ENCODE assay signal across 22 mouse cellular contexts in the genomic region with DNA sequence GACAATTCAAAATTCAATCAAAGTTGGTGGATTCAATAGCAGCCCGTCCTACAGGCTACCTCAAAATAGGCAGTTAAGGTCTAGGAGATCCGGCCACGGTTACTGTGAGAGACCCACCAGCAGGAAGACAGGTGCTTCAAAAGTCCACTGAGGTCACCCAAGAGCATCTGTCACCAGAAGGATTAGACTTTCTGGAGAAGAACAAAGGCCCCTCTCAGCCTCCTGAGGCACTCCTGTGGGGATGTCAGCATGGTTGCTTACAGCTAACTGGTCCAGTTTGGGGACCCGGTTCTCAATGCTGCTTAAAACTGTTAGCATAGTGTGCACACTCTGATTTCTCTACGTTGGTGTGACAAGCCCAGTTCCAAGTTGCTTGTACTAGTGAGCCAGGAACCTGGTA. TPM values are rescaled to one million over a fixed set of nuclear protein-coding genes. Genes with fewer than 3 reads are reported as not detected.
DNase-seq lines count a peak whose midpoint lies in the region; ATAC-seq and TF ChIP-seq lines count a peak whose summit lies in the region.
"Had no signal": no experiment of that assay in that cellular context is flagged by ENCODE, and none has a peak within 500 bp of the region (broad histone marks: within the 10 kb centered on the region; RNA-seq: fewer than 3 reads in every experiment).

No protein-coding gene starts in this region.

- H3K27me3 ChIP-seq in heart, embryonic 11.5 days (ENCODE audit: control insufficient read depth, insufficient read depth, low read length): no peaks in the 10 kb centered on the region
- H3K27me3 ChIP-seq: forebrain, embryonic 13.5 days; hindbrain, embryonic 12.5 days had no signal

- DNase-seq in gastrocnemius, adult 2 months: no peak
- no peak for DNase-seq in gastrocnemius, adult 18-20 months (ENCODE audit: low spot score)
- no peak for DNase-seq in heart, adult 8-10 months (ENCODE audit: low spot score)
- peak; percentile 31 for DNase-seq in testis, postnatal 10 days (ENCODE audit: low spot score)
- no peak for DNase-seq in testis, postnatal 14 days (ENCODE audit: low spot score)
- DNase-seq in heart, postnatal 4 days: peak; percentile 17
- DNase-seq in thymus, postnatal 0 days (ENCODE audit: low spot score): no peak
- DNase-seq: adrenal gland, adult 8-10 months; adrenal gland, postnatal 36 days; B cell, adult 2 months; cerebellum, adult 2 months; cerebellum, postnatal 10 days; forebrain, postnatal 0 days; gastrocnemius, postnatal 36 days had no signal

- H3K9ac ChIP-seq in heart, embryonic 11.5 days (ENCODE audit: low read depth, low read length): 0 out of 2 replicates have a peak overlapping the region, but pooled peaks have one; percentile 39
- H3K9ac ChIP-seq: forebrain, embryonic 13.5 days; forebrain, postnatal 0 days; hindbrain, embryonic 12.5 days had no signal

- H3K4me2 ChIP-seq in heart, embryonic 11.5 days: no peak overlapping the region
- H3K4me2 ChIP-seq: forebrain, embryonic 13.5 days; hindbrain, embryonic 12.5 days had no signal

- peak overlapping the region; percentile 35; the same call in 1 of the 2 replicates for H3K27ac ChIP-seq in gastrocnemius, adult 2 months
- peak overlapping the region; percentile 73 for H3K27ac ChIP-seq in heart, embryonic 11.5 days (ENCODE audit: low read depth, low read length)
- H3K27ac ChIP-seq: embryonic facial prominence, embryonic 10.5 days; forebrain, embryonic 13.5 days; hindbrain, embryonic 12.5 days had no signal

- TF ChIP-seq CTCF in gastrocnemius, adult 2 months (IDR thresholded peaks at IDR 0.05): no peak

- WGBS in heart, embryonic 11.5 days (ENCODE audit: insufficient replicate concordance): 47% methylated on average over 5 of the region's 5 CpGs

- H3K36me3 ChIP-seq in heart, embryonic 11.5 days (ENCODE audit: control insufficient read depth, insufficient read depth, low read length): no peaks in the 10 kb centered on the region
- H3K36me3 ChIP-seq: embryonic facial prominence, embryonic 10.5 days; G1E; hindbrain, embryonic 12.5 days had no signal

- ATAC-seq in heart, embryonic 11.5 days (replicated peaks; ENCODE audit: insufficient number of reproducible peaks, low FRiP score, low TSS enrichment): no peak
- ATAC-seq: CD4-positive, CD25-positive, alpha-beta regulatory T cell, adult 4 months; forebrain, embryonic 13.5 days; forebrain, postnatal 0 days; hindbrain, embryonic 16.5 days; inflammation-experienced regulatory T-cells, adult 6 months had no signal

- H3K9me3 ChIP-seq in heart, embryonic 11.5 days (replicated peaks; ENCODE audit: control insufficient read depth, low read length): no peaks in the 10 kb centered on the region; the same call in 1 of the 2 replicates
- H3K9me3 ChIP-seq: hindbrain, embryonic 12.5 days had no signal

- no peak overlapping the region for H3K4me3 ChIP-seq in gastrocnemius, adult 2 months
- no peak overlapping the region for H3K4me3 ChIP-seq in heart, embryonic 11.5 days (ENCODE audit: low read depth, low read length)
- H3K4me3 ChIP-seq: embryonic facial prominence, embryonic 10.5 days; forebrain, embryonic 13.5 days; hindbrain, embryonic 12.5 days had no signal

- peaks cover 20% of the 10 kb centered on the region for H3K4me1 ChIP-seq in heart, embryonic 11.5 days (ENCODE audit: control insufficient read depth, insufficient read depth, low read length)
- H3K4me1 ChIP-seq: embryonic facial prominence, embryonic 10.5 days; forebrain, embryonic 13.5 days; hindbrain, embryonic 12.5 days had no signal

- intact Hi-C loops in gastrocnemius, adult 2 months (cut with DNase I): no loop called here

RNA-seq across cellular contexts. Expression of a gene that starts 29.5 kb away (rescaled TPM):
- 1 to 10 TPM; 5.7 to 7.8 TPM for total RNA-seq in gastrocnemius, adult 2 months (2021)
- 1 to 10 TPM; 6.2 to 6.9 TPM for total RNA-seq in gastrocnemius, adult 18-20 months (2021)
- polyA plus RNA-seq in heart, embryonic 11.5 days (2014; fragmentation: Nextera tagmentation; extraction: Ambion mirVana): 39.9 and 48.3 TPM in 2 replicates
- total RNA-seq in heart, adult 8-10 months (2022): 10 to 100 TPM; 15.7 to 16.7 (median 15.9) TPM
- total RNA-seq in heart, postnatal 4 days (2021): 10 to 100 TPM; 25.4 to 25.5 TPM
- 19.0 and 22.4 TPM in 2 replicates for polyA plus RNA-seq in thymus, postnatal 0 days (2015; fragmentation: Nextera tagmentation; extraction: Ambion mirVana)

RNA-seq across cellular contexts. Expression of a gene that starts 29.8 kb away (rescaled TPM):
- 10 to 100 TPM; 35.7 to 44.7 TPM for total RNA-seq in gastrocnemius, adult 2 months (2021)
- 10 to 100 TPM; 36.6 TPM for total RNA-seq in gastrocnemius, adult 18-20 months (2021)
- polyA plus RNA-seq in heart, embryonic 11.5 days (2014; fragmentation: Nextera tagmentation; extraction: Ambion mirVana): 129 and 133 TPM in 2 replicates
- total RNA-seq in heart, adult 8-10 months (2022): 10 to 100 TPM; 48.4 to 55.5 (median 49.6) TPM
- 10 to 100 TPM; 64.0 to 67.8 TPM for total RNA-seq in heart, postnatal 4 days (2021)
- 115 and 122 TPM in 2 replicates for polyA plus RNA-seq in thymus, postnatal 0 days (2015; fragmentation: Nextera tagmentation; extraction: Ambion mirVana)

RNA-seq across cellular contexts. Expression of a gene that starts 52.7 kb away (rescaled TPM):
- total RNA-seq in gastrocnemius, adult 2 months (2021): 10 to 100 TPM; 11.4 to 11.8 TPM
- 10 to 100 TPM in 1 of 2 experiments, 1 to 10 TPM in 1; 8.7 to 10.1 TPM for total RNA-seq in gastrocnemius, adult 18-20 months (2021)
- 42.4 and 46.7 TPM in 2 replicates for polyA plus RNA-seq in heart, embryonic 11.5 days (2014; fragmentation: Nextera tagmentation; extraction: Ambion mirVana)
- 10 to 100 TPM; 12.6 to 13.9 (median 13.2) TPM for total RNA-seq in heart, adult 8-10 months (2022)
- 10 to 100 TPM; 25.4 to 29.1 TPM for total RNA-seq in heart, postnatal 4 days (2021)
- 11.8 and 14.1 TPM in 2 replicates for polyA plus RNA-seq in thymus, postnatal 0 days (2015; fragmentation: Nextera tagmentation; extraction: Ambion mirVana)

Comparison
In these comparisons a context has a peak if more than half of its experiments do, and no peak if none do; other contexts are left out.
1. DNase-seq: peak in testis, postnatal 10 days (single experiment) and heart, postnatal 4 days (single experiment); none in gastrocnemius, adult 2 months (single experiment), gastrocnemius, adult 18-20 months (single experiment), heart, adult 8-10 months (single experiment), testis, postnatal 14 days (single experiment) and thymus, postnatal 0 days (single experiment).